Mouse (Mus musculus) cerebellum, adult 11-12 months (tissue): ENCODE results near the gene Itga5.

Experiments
- DNase-seq: peaks from one replicate; pipeline ENCODE4 v3.0.0; 2022

Itga5 gene

GRCm38 (mm10) chr15:103308056-103308875, 58.3 kb downstream of the Itga5 start:
- DNase-seq = no peak

GRCm38 (mm10) chr15:103307125-103307524, 59.4 kb downstream of the Itga5 start:
- DNase-seq = peak; percentile 87

GRCm38 (mm10) chr15:103305792-103306645, 60.5 kb downstream of the Itga5 start:
- peak; percentile 42 for DNase-seq

- peak; percentile 98 for DNase-seq
Observed at GRCm38 (mm10) chr15:103305070-103305678, 61.4 kb downstream of the Itga5 start.

GRCm38 (mm10) chr15:103304616-103304969, 62.0 kb downstream of the Itga5 start:
- no peak for DNase-seq

GRCm38 (mm10) chr15:103303916-103304615, 62.5 kb downstream of the Itga5 start:
- DNase-seq = peak; percentile 38

GRCm38 (mm10) chr15:103302341-103303021, 64.1 kb downstream of the Itga5 start:
- DNase-seq = no peak

GRCm38 (mm10) chr15:103301547-103302340, 64.8 kb downstream of the Itga5 start:
- DNase-seq = no peak

- DNase-seq = no peak
Observed at GRCm38 (mm10) chr15:103301046-103301445, 65.5 kb downstream of the Itga5 start.

GRCm38 (mm10) chr15:103300560-103300959, 66.0 kb downstream of the Itga5 start:
- DNase-seq = no peak

- DNase-seq = peak; percentile 54
Observed at GRCm38 (mm10) chr15:103300067-103300471, 66.5 kb downstream of the Itga5 start.

- DNase-seq = no peak
Observed at GRCm38 (mm10) chr15:103299644-103300043, 66.9 kb downstream of the Itga5 start.

- no peak for DNase-seq
Observed at GRCm38 (mm10) chr15:103298861-103299616, 67.5 kb downstream of the Itga5 start.

- DNase-seq = no peak
Observed at GRCm38 (mm10) chr15:103298026-103298425, 68.5 kb downstream of the Itga5 start.

- no peak for DNase-seq
Observed at GRCm38 (mm10) chr15:103297313-103297712, 69.2 kb downstream of the Itga5 start.

- DNase-seq = no peak
Observed at GRCm38 (mm10) chr15:103295851-103296250, 70.7 kb downstream of the Itga5 start.

- DNase-seq = no peak
Observed at GRCm38 (mm10) chr15:103294649-103295048, 71.9 kb downstream of the Itga5 start.
